Mouse (Mus musculus): ENCODE results near the gene Wwox.

DNA sequence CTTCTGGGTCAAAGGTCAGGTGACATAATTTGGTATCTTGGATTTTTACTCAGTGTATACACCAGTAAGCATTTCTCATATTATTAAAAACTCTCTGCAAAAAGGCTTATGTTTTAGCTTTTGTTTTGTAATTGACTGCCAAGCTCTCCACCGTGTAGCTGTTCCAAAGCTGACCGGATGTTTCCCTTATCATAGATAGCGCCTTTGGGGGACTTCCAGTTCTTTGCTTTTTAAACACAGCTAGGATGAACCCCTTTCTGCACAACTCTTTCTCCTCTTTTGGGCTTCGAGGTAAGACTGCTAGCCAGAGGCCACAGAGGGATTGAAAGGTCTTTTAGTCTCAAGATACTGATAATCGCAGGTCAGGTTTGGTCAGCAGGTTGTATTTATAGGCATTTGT, 883.0 kb downstream of the Wwox start:
- TF ChIP-seq CTCF (IDR thresholded peaks at IDR 0.05) (no peak), EP300 (IDR thresholded peaks at IDR 0.05) (peak; percentile 58; the same call in 1 of the 2 replicates)

Data from lung, postnatal 0 days (tissue).